Mouse (Mus musculus): ENCODE data around the gene Pcsk5. TPM values are rescaled to one million over a fixed set of nuclear protein-coding genes. Genes with fewer than 3 reads are reported as not detected.
A peak's percentile ranks its signal among the peaks of the same experiment; 100 is the strongest.

Gene Pcsk5
- total RNA-seq, 2 experiments from 2014 or later = 14.2 to 14.7 TPM

- no peak for TF ChIP-seq CTCF (conservative IDR thresholded peaks at IDR 0.05)
- no peak overlapping the region for H3K27ac ChIP-seq
- DNase-seq (ENCODE audit: low spot score in 2 of 2) = no peak
These were observed 44.0 kb downstream of the Pcsk5 start for GRCm38 (mm10) chr19:17793457-17793856.

GRCm38 (mm10) chr19:17791485-17792052, 45.9 kb downstream of the Pcsk5 start:
- no peak overlapping the region for H3K27ac ChIP-seq
- TF ChIP-seq CTCF (conservative IDR thresholded peaks at IDR 0.05) = no peak
- H3K4me3 ChIP-seq = no peak overlapping the region
- no peak for DNase-seq (ENCODE audit: low spot score in 2 of 2)

More at GRCm38 (mm10) chr19:17793457-17793856, 44.0 kb downstream of the Pcsk5 start:
- no peak overlapping the region for H3K4me3 ChIP-seq

- Histone ChIP-seq H3K27ac (no peak overlapping the region), H3K4me3 (no peak overlapping the region)
- no peak for DNase-seq (ENCODE audit: low spot score in 2 of 2)
- TF ChIP-seq CTCF (conservative IDR thresholded peaks at IDR 0.05) = no peak
These were observed 48.7 kb downstream of the Pcsk5 start for GRCm38 (mm10) chr19:17788617-17789317.

DNA sequence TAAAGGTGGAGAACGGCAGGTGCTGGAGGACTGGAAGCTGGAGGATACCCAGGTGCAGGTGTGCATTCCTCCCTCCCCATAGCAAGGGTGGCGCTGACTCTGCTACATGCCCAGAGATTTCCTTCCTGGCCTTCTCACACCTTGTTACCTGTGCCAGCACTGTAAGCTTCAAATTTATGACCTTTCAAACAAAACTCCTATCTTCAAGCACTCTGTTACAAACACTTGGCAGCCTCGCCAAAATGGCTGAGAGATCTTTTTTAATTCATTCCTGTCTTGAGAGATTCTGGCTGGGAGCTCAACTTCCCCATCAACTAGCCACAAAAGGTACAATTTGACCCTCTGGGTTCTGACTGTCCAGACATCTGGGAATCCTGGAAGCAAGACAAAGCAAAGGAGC, 50.7 kb downstream of the Pcsk5 start:
- DNase-seq (ENCODE audit: low spot score in 2 of 2) = no peak
- TF ChIP-seq CTCF (conservative IDR thresholded peaks at IDR 0.05) = no peak
- Histone ChIP-seq H3K27ac (no peak overlapping the region), H3K4me3 (no peak overlapping the region)

GRCm38 (mm10) chr19:17784401-17785192, 52.8 kb downstream of the Pcsk5 start:
- Histone ChIP-seq H3K4me3 (no peak overlapping the region), H3K27ac (no peak overlapping the region)
- no peak for TF ChIP-seq CTCF (conservative IDR thresholded peaks at IDR 0.05)
- DNase-seq (ENCODE audit: low spot score in 2 of 2) = no peak

- H3K27ac ChIP-seq = no peak overlapping the region
- no peak overlapping the region for H3K4me3 ChIP-seq
- no peak for TF ChIP-seq CTCF (conservative IDR thresholded peaks at IDR 0.05)
- no peak for DNase-seq (ENCODE audit: low spot score in 2 of 2)
These were observed 54.2 kb downstream of the Pcsk5 start for GRCm38 (mm10) chr19:17783231-17783630.

- Histone ChIP-seq H3K27ac (no peak overlapping the region), H3K4me3 (no peak overlapping the region)
- TF ChIP-seq CTCF (conservative IDR thresholded peaks at IDR 0.05) = no peak
- DNase-seq (ENCODE audit: low spot score in 2 of 2) = no peak
These were observed 56.1 kb downstream of the Pcsk5 start for GRCm38 (mm10) chr19:17781323-17781722.

DNA sequence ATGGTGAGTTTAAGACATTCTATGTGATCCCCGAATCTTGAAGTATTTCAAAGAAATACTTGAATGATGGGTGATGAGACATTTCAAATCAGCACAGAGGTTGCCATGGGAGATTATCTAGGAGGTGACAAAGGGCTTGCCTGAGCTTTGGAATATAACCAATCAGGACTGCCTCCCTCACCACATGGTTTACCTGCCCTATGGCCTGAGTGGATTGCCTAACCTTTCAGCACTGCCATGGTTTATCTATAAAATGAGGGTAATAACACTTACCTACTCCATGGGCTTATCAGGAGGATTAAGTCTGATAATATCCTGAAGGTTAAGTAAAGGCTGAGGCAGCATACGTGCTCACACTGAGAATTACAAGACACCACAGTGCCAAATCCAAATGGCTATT, 61.5 kb downstream of the Pcsk5 start:
- Histone ChIP-seq H3K27ac (no peak overlapping the region), H3K4me3 (no peak overlapping the region)
- no peak for DNase-seq (ENCODE audit: low spot score in 2 of 2)
- no peak for TF ChIP-seq CTCF (conservative IDR thresholded peaks at IDR 0.05)

DNA sequence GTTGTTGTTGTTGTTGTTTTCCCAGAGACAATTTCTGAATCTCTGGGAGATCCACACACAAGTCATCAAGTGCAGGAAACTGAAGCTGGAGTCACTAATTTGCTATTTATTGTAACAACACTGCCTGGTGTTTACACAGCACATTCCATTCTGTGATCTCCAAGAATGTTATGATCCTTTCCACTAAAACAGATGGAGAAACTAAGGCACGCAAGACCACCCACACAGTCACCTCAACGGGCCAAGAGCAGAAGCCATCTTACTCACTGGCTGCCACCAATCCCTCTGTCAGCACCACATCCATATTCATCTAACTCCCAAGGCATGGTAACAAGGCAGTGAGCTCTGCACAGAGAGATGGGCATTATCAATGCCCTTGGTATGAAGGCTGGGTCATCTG, 62.3 kb downstream of the Pcsk5 start:
- no peak for DNase-seq (ENCODE audit: low spot score in 2 of 2)

GRCm38 (mm10) chr19:17774061-17774460, 63.4 kb downstream of the Pcsk5 start:
- DNase-seq (ENCODE audit: low spot score in 2 of 2) = no peak
- no peak overlapping the region for H3K4me3 ChIP-seq
- no peak overlapping the region for H3K27ac ChIP-seq
- TF ChIP-seq CTCF (conservative IDR thresholded peaks at IDR 0.05) = no peak

More for the DNA sequence above, 62.3 kb downstream of the Pcsk5 start:
- Histone ChIP-seq H3K4me3 (no peak overlapping the region), H3K27ac (no peak overlapping the region)
- TF ChIP-seq CTCF (conservative IDR thresholded peaks at IDR 0.05) = no peak

- peak; percentile 73 for TF ChIP-seq CTCF (conservative IDR thresholded peaks at IDR 0.05)
- H3K27ac ChIP-seq = no peak overlapping the region
- DNase-seq (ENCODE audit: low spot score in 2 of 2) = peak; percentile 24 to 32
- no peak overlapping the region for H3K4me3 ChIP-seq
These were observed 67.6 kb downstream of the Pcsk5 start for GRCm38 (mm10) chr19:17769610-17770399.

- TF ChIP-seq CTCF (conservative IDR thresholded peaks at IDR 0.05) = no peak
- no peak overlapping the region for H3K4me3 ChIP-seq
- no peak for DNase-seq (ENCODE audit: low spot score in 2 of 2)
These were observed 72.4 kb downstream of the Pcsk5 start for GRCm38 (mm10) chr19:17765001-17765400.

DNA sequence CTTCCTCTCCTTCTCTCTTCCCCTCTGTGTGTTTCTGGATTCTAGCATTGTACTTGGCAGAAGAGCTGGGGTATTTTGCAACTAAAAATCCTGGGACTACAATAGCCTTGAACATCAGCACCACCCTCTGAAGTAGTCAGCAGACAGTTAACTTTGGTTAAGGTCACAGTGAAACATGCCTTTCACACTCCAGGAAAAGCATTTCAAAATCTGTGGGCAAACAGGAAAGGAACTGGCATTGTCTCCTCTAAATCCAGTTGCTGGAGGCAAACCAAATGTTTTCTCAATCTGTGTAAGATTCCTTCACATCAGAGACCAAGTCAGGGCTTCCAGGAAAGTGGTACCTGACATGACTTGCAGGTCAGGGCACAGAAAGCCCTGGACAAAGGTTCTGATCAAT, 74.7 kb downstream of the Pcsk5 start:
- no peak for TF ChIP-seq CTCF (conservative IDR thresholded peaks at IDR 0.05)
- DNase-seq (ENCODE audit: low spot score in 2 of 2) = no peak
- no peak overlapping the region for H3K27ac ChIP-seq
- H3K4me3 ChIP-seq = no peak overlapping the region

More at GRCm38 (mm10) chr19:17765001-17765400, 72.4 kb downstream of the Pcsk5 start:
- H3K27ac ChIP-seq = no peak overlapping the region

Measured in layer of hippocampus, adult 2 months (tissue).